Mouse (Mus musculus): Measurements from ENCODE around the gene Egln1.

The Egln1 gene

DNA sequence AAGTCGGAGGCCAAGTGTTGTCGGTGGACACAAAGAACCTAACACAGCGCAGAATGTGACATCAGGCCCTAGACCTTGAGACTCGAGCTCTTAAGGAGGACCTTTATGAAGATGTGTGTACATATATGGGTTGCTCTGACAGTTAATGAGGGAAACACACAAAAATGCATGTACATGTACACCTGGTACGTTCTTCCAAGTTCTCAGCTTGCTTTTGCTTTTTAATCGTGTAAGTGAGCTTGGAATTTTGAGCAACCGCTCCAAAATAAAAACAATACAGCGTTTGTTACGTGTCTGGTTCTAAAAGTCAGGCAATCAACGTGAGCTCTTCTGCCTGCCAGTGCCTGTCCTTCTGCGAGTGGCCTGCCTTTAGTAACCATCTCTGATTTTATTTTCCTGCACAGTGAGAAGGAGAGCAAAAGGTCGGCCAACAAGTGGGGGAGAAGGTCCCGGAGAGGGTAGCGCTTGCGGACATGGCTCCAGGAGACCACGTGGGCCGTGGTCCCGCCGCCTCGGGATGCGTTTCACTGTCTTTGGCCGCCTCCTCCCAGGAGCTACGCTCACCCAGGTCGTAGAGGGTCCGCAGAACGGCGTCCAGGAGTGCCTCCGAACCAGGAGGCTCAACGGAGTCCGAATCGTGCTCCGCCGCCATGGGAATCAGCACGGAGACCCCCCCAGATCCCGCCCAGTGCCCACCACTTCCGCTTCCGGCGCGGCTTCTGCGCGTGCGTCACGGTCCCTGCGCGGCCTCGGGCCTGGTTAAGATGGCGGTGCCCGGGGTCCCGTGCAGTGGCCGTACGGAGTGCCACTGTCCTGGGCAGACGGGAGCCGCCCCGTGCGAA lies 86.6 kb downstream of the Egln1 start, which contains the start of the genes Gnpat and 2810004N23Rik:
Gene Gnpat, plus strand, starts transcription at position 713 of the 842 bp plus-strand sequence.
Gene 2810004N23Rik, minus strand, starts transcription at position 800 of the 842 bp plus-strand sequence.
- peak; percentile 91 for DNase-seq (ENCODE audit: extremely low read depth, insufficient read length, low spot score)

DNA sequence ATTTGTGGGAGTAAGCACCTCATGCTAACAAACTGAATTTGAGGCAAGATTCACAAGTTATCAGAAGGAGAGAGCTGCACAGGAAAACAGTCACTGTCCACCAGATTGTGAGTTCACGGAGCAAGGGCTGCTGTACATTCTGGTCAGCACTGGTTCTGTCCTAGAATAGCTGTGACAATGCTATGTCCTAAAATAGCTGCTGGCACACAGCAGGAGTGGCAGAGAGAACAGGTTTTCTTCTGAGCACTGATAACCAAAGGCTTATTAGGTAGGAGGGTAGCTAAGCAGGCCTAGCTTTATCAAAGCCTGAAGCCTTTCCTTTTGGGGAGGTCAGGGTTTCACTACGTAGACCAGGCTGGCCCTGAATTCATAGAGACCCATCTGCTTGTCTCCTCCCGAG lies 88.9 kb downstream of the Egln1 start:
- DNase-seq (ENCODE audit: extremely low read depth, insufficient read length, low spot score), result no peak

GRCm38 (mm10) chr8:124859466-124859865 lies 89.7 kb downstream of the Egln1 start:
- no peak for DNase-seq (ENCODE audit: extremely low read depth, insufficient read length, low spot score)
